Comparison of ENCODE assay signal across 29 mouse cellular contexts in genomic region chr6:89419066-89419815, GRCm38 (mm10). TPM values are rescaled to one million over a fixed set of nuclear protein-coding genes. Genes with fewer than 3 reads are reported as not detected.
DNase-seq lines count a peak whose midpoint lies in the region; ATAC-seq and TF ChIP-seq lines count a peak whose summit lies in the region.
"Had no signal": no experiment of that assay in that cellular context is flagged by ENCODE, and none has a peak within 500 bp of the region (broad histone marks: within the 10 kb centered on the region; RNA-seq: fewer than 3 reads in every experiment).

No protein-coding gene starts in this region.

- no peaks in the 10 kb centered on the region for H3K9me3 ChIP-seq in forebrain, embryonic 12.5 days
- no peaks in the 10 kb centered on the region for H3K9me3 ChIP-seq in forebrain, embryonic 16.5 days (ENCODE audit: control insufficient read depth, low read length)
- H3K9me3 ChIP-seq: G1E; heart, embryonic 13.5 days; limb, embryonic 15.5 days; neural tube, embryonic 13.5 days had no signal

- no peak overlapping the region for H3K4me3 ChIP-seq in forebrain, embryonic 12.5 days (replicated peaks)
- no peak overlapping the region for H3K4me3 ChIP-seq in forebrain, embryonic 16.5 days (replicated peaks; ENCODE audit: low read length)
- H3K4me3 ChIP-seq: heart, embryonic 13.5 days; left cerebral cortex, adult 2 months; limb, embryonic 15.5 days; myocyte; neural tube, embryonic 13.5 days had no signal

- TF ChIP-seq POLR2A in brain, embryonic 14.5 days (IDR thresholded peaks at IDR 0.05; ENCODE audit: borderline replicate concordance, extremely low read depth, insufficient read depth, insufficient read length, poor library complexity, severe bottlenecking), result no peak

- no peak for TF ChIP-seq CTCF in brain, embryonic 14.5 days (IDR thresholded peaks at IDR 0.05; ENCODE audit: borderline replicate concordance, extremely low read depth, insufficient read depth, insufficient read length)

- H3K27me3 ChIP-seq in forebrain, embryonic 12.5 days, result no peaks in the 10 kb centered on the region
- H3K27me3 ChIP-seq in forebrain, embryonic 16.5 days (replicated peaks; ENCODE audit: control insufficient read depth, insufficient read depth, low read length), result no peaks in the 10 kb centered on the region
- H3K27me3 ChIP-seq: CH12.LX; heart, embryonic 13.5 days; limb, embryonic 15.5 days; neural tube, embryonic 13.5 days had no signal

- peak; percentile 69 for ATAC-seq in forebrain, embryonic 12.5 days (ENCODE audit: low FRiP score)
- no peak for ATAC-seq in forebrain, embryonic 16.5 days
- ATAC-seq: forebrain, embryonic 14.5 days; midbrain, embryonic 16.5 days had no signal

- H3K36me3 ChIP-seq in forebrain, embryonic 12.5 days (replicated peaks), result no peaks in the 10 kb centered on the region
- H3K36me3 ChIP-seq in forebrain, embryonic 16.5 days (ENCODE audit: control insufficient read depth, insufficient read depth), result no peaks in the 10 kb centered on the region
- H3K36me3 ChIP-seq: G1E; heart, embryonic 13.5 days; limb, embryonic 15.5 days; neural tube, embryonic 13.5 days had no signal

- peak; percentile 37 for DNase-seq in brain, embryonic 14.5 days (ENCODE audit: low read depth)
- peak; percentile 78 to 86 for DNase-seq in cerebellum, adult 18-20 months
- peak; percentile 32 to 65 for DNase-seq in cerebellum, postnatal 14 days
- DNase-seq in adrenal gland, postnatal 36 days, result no peak
- DNase-seq in spleen, adult 18-20 months, result no peak
- DNase-seq in adrenal gland, adult (ENCODE audit: inconsistent age in 2 of 2, low spot score in 1 of 2), result no peak
- DNase-seq: adrenal gland, adult 8-10 months; B cell, adult 2 months; gastrocnemius, postnatal 14 days; heart, adult 18-20 months; heart, postnatal 14 days; kidney, adult 2 months; layer of hippocampus, adult 9-11 months; lung, embryonic 14.5 days; thymus, adult 18-20 months had no signal

- 83% methylated on average over 3 of the region's 3 CpGs for WGBS in forebrain, embryonic 12.5 days
- 90% methylated on average over 3 of the region's 3 CpGs for WGBS in forebrain, embryonic 16.5 days

- peaks cover 5% of the 10 kb centered on the region; the same call in 1 of the 2 replicates for H3K4me1 ChIP-seq in forebrain, embryonic 12.5 days
- H3K4me1 ChIP-seq in forebrain, embryonic 16.5 days (replicated peaks; ENCODE audit: control insufficient read depth, insufficient read depth, low read length), result no peaks in the 10 kb centered on the region
- H3K4me1 ChIP-seq: limb, embryonic 15.5 days had no signal

- H3K9ac ChIP-seq in forebrain, embryonic 12.5 days, result no peak overlapping the region
- no peak overlapping the region for H3K9ac ChIP-seq in forebrain, embryonic 16.5 days (replicated peaks; ENCODE audit: low read depth, low read length)
- H3K9ac ChIP-seq: heart, embryonic 13.5 days; hindbrain, embryonic 14.5 days; limb, embryonic 15.5 days; liver, embryonic 14.5 days; lung, embryonic 14.5 days; neural tube, embryonic 13.5 days had no signal

- no peak overlapping the region for H3K4me2 ChIP-seq in forebrain, embryonic 12.5 days
- H3K4me2 ChIP-seq in forebrain, embryonic 16.5 days (ENCODE audit: low read length), result no peak overlapping the region
- H3K4me2 ChIP-seq: heart, embryonic 13.5 days; hindbrain, embryonic 14.5 days; limb, embryonic 15.5 days; lung, embryonic 14.5 days; neural tube, embryonic 13.5 days had no signal

- 0 out of 2 replicates have a peak overlapping the region, but pooled peaks have one; percentile 46 for H3K27ac ChIP-seq in forebrain, embryonic 12.5 days
- no peak overlapping the region for H3K27ac ChIP-seq in forebrain, embryonic 16.5 days (ENCODE audit: low read length)
- H3K27ac ChIP-seq: heart, embryonic 13.5 days; hindbrain, embryonic 14.5 days; kidney, postnatal 0 days; left cerebral cortex, adult 2 months; limb, embryonic 15.5 days; liver, embryonic 14.5 days; neural tube, embryonic 13.5 days had no signal

RNA-seq across cellular contexts. Expression of gene Plxna1, which starts 56.8 kb away (rescaled TPM):
- polyA plus RNA-seq in forebrain, embryonic 12.5 days (2016; fragmentation: Nextera tagmentation; extraction: Ambion mirVana), result 52.3 and 56.8 TPM in 2 replicates
- 44.1 and 47.8 TPM in 2 replicates for polyA plus RNA-seq in forebrain, embryonic 16.5 days (2015; fragmentation: Nextera tagmentation; extraction: Ambion mirVana)
- 118 and 171 TPM in 2 replicates for polyA plus RNA-seq in brain, embryonic 14.5 days (2012; rRNA removed)
- total RNA-seq in adrenal gland, postnatal 36 days (2021), result 10 to 100 TPM; 55.0 to 98.6 TPM

Comparison
In these comparisons a context has a peak if more than half of its experiments do, and no peak if none do; other contexts are left out.
1. DNase-seq: peak in brain, embryonic 14.5 days (single experiment), cerebellum, adult 18-20 months (2 of 2) and cerebellum, postnatal 14 days (2 of 2); none in adrenal gland, postnatal 36 days (0 of 2), spleen, adult 18-20 months (0 of 2) and adrenal gland, adult (0 of 2).